Mouse (Mus musculus): ENCODE results near the gene Gpr108.

DNA sequence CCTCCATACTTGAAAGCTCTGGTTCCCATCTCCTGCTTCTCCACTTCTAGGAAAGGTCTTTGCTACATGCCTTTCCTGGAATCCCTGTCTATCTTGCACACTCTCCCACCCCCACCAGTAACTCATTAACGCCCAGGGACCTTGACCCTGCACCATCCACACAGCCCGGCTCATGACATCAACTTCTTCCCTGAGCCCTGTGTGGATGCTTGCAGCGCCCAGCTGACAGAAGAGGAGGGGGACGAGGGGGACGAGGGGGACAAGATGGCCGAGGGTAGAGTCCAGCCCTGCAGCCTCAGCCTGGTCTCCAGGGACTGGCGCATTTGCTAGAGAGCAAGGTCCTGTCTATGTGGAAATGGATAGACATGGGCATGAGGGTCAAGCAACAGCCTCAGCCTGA lies 15.2 kb downstream of the Gpr108 start:
- TF ChIP-seq GATA1 (IDR thresholded peaks at IDR 0.05; ENCODE audit: borderline replicate concordance, low read length) (no peak), FLI1 (IDR thresholded peaks at IDR 0.05; ENCODE audit: low read length) (no peak)

Measured in megakaryocyte, embryonic 14.5 days (primary cell).